Mouse (Mus musculus): ENCODE measurements around the gene Ifit2.

GRCm38 (mm10) chr19:34517812-34518594, 32.5 kb upstream of the Ifit2 start:
- TF ChIP-seq CTCF (IDR thresholded peaks at IDR 0.05; ENCODE audit: control insufficient read depth, insufficient read depth, insufficient replicate concordance, low read depth, low read length) (no peak), POLR2A (IDR thresholded peaks at IDR 0.05; ENCODE audit: control insufficient read depth, low read depth, low read length) (no peak)
